Mouse (Mus musculus) heart, adult 8-10 months (tissue): ENCODE data around the gene Pan3. TPM values are rescaled to one million over a fixed set of nuclear protein-coding genes. Genes with fewer than 3 reads are reported as not detected.

Experiments used
- DNase-seq: peaks from one replicate; pipeline ENCODE4 v3.0.0; 2022; ENCODE audit warnings: low spot score
- total RNA-seq, 4 experiments: library from RNA; stranded (reverse); gene quantifications; 2 replicates each; pipeline ENCODE4 v1.2.4; 2022

Gene Pan3
- 10 to 100 TPM; 27.8 to 37.4 (median 29.4) TPM for total RNA-seq

GRCm38 (mm10) chr5:147429535-147430305 lies at the start of gene Pan3:
Gene Pan3 (plus strand): TSS chr5:147430161.
- DNase-seq, result peak; percentile 96

- DNase-seq, result no peak
Measured at GRCm38 (mm10) chr5:147381396-147381795, 48.6 kb upstream of the Pan3 start.

GRCm38 (mm10) chr5:147386865-147387264 lies 43.1 kb upstream of the Pan3 start:
- DNase-seq, result no peak

GRCm38 (mm10) chr5:147388376-147389008 lies 41.5 kb upstream of the Pan3 start:
- DNase-seq, result no peak

- peak; percentile 14 for DNase-seq
Measured at GRCm38 (mm10) chr5:147389052-147389451, 40.9 kb upstream of the Pan3 start.

- no peak for DNase-seq
Measured at GRCm38 (mm10) chr5:147390772-147391171, 39.2 kb upstream of the Pan3 start.

- DNase-seq, result no peak
Measured at GRCm38 (mm10) chr5:147392667-147393213, 37.2 kb upstream of the Pan3 start.

- DNase-seq, result no peak
Measured at GRCm38 (mm10) chr5:147395050-147395449, 34.9 kb upstream of the Pan3 start.

GRCm38 (mm10) chr5:147399843-147400504 lies 30.0 kb upstream of the Pan3 start, which contains the start of gene Flt3:
Gene Flt3 (minus strand): TSS chr5:147400489.
- DNase-seq, result no peak

GRCm38 (mm10) chr5:147400505-147400979 lies 29.4 kb upstream of the Pan3 start:
- DNase-seq, result no peak

- DNase-seq, result no peak
Measured at GRCm38 (mm10) chr5:147401024-147401423, 28.9 kb upstream of the Pan3 start.

- no peak for DNase-seq
Measured at GRCm38 (mm10) chr5:147402505-147402904, 27.5 kb upstream of the Pan3 start.

- no peak for DNase-seq
Measured at GRCm38 (mm10) chr5:147406135-147406534, 23.8 kb upstream of the Pan3 start.

GRCm38 (mm10) chr5:147408731-147409130 lies 21.2 kb upstream of the Pan3 start:
- no peak for DNase-seq

- DNase-seq, result no peak
Measured at GRCm38 (mm10) chr5:147410585-147410984, 19.4 kb upstream of the Pan3 start.

- DNase-seq, result no peak
Measured at GRCm38 (mm10) chr5:147417986-147418385, 12.0 kb upstream of the Pan3 start.

- DNase-seq, result peak; percentile 36
Measured at GRCm38 (mm10) chr5:147418394-147419121, 11.4 kb upstream of the Pan3 start.

GRCm38 (mm10) chr5:147423612-147424011 lies 6.3 kb upstream of the Pan3 start:
- no peak for DNase-seq

GRCm38 (mm10) chr5:147426048-147426805 lies 3.7 kb upstream of the Pan3 start:
- DNase-seq, result no peak

GRCm38 (mm10) chr5:147430361-147430935 lies 487 bp downstream of the Pan3 start:
- no peak for DNase-seq
